Mouse (Mus musculus): Measurements from ENCODE around the gene Fam69a.
"Not testable (repeated sequence)": the region's sequence is repeated elsewhere in the genome, so short reads cannot be mapped to it uniquely, and the experiment has no call there.

The Fam69a gene

DNA sequence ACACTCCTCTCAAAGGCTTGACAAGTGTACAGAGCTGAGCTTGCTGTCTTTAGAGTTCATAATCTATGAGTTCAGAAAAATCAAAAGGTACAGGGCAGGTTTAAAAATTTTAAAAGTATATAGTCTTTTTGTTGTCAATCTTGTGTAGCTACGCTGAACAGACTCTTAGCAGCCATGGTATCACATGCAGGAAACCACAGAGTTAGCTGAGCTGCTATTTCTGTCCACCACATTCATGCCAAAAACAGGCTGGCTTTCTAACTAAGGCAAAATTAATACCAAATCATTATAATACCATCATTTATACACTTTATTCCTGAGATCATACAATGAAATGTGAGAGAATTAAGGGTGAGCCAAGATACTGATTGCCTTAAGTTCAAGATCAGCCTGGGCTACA is 40.4 kb downstream of the Fam69a start:
- DNase-seq (ENCODE audit: low read depth, low spot score): no peak

DNA sequence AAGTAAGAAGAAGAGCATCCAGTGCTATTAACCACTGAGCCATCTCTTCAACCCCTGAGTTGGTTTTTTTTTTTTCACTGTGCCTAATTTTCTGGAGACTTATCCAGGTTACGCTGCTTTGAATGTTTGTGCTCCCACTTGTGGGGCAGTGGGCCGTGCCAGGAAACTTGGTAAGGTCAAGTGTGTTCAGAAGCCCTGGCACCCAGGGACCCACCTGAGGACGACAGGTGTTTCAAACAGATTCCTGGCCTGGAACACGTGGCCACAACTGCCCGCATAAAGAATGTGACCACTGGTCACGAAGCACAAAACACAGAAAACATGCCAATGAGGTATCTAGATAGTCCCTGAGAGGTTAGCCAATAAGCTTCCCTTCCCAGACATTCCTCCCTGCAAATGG is 43.4 kb downstream of the Fam69a start:
- no peak for DNase-seq (ENCODE audit: low read depth, low spot score)

- no peak for DNase-seq (ENCODE audit: low read depth, low spot score)
Observed at GRCm38 (mm10) chr5:107942941-107943340, 43.9 kb downstream of the Fam69a start.

- no peak for DNase-seq (ENCODE audit: low read depth, low spot score)
Observed at GRCm38 (mm10) chr5:107941222-107941621, 45.7 kb downstream of the Fam69a start.

GRCm38 (mm10) chr5:107939701-107940100 is 47.2 kb downstream of the Fam69a start:
- no peak for DNase-seq (ENCODE audit: low read depth, low spot score)

DNA sequence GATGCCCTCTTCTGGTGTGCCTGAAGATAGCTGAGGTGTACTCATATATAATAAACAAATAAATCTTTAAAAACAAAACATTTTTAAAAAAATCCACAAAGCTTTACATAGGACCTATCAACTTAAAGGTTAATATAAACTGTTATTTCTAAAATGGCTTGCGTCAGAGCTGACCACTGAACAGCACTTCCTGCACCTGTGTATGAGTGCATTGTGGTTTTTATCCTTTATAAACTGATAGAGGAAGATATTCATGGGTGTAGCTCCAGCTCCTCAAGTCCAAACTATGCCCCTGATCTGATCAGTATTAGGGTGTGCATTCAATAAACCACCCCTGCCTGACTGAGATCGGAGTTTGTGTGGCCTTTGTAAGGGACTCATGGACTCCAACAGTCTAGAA is 48.0 kb downstream of the Fam69a start:
- DNase-seq (ENCODE audit: low read depth, low spot score): no peak

DNA sequence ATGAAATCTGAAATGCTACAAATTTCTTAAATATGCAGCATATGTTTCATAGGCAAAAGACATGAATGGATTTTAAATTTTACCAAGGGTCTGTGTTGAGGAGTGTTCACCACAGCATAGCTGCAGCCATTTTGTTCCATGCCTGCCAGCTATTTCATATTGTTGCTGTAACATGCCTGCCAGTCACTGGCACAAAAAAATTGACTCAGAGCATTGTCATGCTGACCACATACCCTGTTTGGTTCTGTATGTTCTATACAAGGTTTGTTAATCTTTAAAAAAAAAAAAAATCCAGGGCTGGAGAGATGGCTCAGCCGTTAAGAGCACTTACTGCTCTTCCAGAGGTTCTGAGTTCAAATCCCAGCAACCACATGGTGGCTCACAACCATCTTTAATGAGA is 48.4 kb downstream of the Fam69a start:
- DNase-seq (ENCODE audit: low read depth, low spot score): not testable (repeated sequence)

- no peak for DNase-seq (ENCODE audit: low read depth, low spot score)
Observed at GRCm38 (mm10) chr5:107936625-107937389, 50.1 kb downstream of the Fam69a start.

DNA sequence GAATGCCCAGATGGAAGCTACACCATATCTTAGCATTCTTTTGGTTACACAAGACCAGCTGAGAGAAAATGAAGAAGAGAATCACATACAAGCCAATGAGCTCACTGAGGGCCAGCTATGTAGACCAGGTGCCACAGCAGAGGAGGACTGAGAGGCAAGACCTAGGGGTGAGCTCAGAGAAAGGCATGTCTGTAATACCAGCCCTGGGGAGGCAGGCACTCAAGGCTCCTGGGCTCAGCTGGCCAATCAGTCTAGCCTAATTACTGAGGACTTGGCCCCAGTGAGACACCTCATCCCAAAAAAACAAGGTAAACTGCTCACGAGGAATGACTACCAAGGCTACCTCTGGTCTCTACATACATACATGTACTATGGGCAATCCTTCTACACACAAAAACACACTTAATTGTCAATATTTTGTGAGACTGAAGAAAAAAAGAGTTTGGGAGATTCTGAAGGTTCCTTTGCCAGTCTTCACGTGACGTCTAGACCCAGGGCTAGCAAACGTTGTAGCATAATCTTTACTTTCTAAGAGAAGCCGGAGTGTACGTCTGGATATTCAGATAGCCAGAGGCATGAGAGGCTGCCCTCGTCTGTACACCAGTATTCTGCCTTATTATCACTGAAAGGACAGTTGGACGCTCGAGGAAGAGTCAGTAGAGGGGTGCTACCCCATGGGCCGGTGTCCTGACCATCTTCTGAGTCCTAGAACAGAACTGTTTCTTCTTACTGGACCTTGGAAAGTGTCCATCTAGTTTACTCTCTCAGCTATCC is 51.9 kb downstream of the Fam69a start:
- no peak for DNase-seq (ENCODE audit: low read depth, low spot score)

DNA sequence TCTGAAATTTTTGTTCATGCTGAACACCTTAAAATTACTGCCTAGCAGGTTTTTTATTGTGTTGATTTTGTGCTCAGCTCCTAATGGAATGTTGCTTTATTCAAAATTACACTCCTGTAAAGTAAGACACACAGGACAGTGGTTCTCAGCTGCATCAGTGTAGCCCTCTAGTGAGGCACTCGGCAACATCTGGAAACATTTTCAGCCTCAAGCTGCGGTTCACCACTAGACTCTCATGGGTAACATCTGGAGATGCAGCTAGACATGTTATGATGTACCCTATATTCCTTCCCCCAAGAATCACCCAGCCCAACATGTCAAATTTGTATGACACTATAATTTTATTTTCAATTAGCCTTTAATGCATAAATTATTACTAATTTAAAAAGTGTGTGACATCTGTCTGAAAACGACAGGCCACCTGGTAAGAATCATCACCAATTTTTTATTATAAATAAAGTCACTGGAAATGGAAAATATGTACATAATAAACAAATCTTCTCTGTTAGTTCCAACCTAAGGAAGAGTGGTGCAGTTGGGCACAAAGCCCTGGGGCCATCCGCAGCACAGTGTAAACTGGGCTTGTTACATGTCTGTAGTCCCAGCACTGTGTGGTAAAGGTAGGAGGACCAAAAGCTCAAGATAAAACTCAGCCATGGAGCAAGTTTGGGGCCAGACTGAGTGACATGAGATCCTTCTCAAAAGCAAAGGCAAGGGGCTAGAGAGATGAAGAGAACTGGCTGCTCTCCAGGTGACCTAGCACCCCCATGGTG is 53.5 kb downstream of the Fam69a start:
- DNase-seq (ENCODE audit: low read depth, low spot score): no peak

GRCm38 (mm10) chr5:107932556-107932955 is 54.3 kb downstream of the Fam69a start:
- DNase-seq (ENCODE audit: low read depth, low spot score): no peak

DNA sequence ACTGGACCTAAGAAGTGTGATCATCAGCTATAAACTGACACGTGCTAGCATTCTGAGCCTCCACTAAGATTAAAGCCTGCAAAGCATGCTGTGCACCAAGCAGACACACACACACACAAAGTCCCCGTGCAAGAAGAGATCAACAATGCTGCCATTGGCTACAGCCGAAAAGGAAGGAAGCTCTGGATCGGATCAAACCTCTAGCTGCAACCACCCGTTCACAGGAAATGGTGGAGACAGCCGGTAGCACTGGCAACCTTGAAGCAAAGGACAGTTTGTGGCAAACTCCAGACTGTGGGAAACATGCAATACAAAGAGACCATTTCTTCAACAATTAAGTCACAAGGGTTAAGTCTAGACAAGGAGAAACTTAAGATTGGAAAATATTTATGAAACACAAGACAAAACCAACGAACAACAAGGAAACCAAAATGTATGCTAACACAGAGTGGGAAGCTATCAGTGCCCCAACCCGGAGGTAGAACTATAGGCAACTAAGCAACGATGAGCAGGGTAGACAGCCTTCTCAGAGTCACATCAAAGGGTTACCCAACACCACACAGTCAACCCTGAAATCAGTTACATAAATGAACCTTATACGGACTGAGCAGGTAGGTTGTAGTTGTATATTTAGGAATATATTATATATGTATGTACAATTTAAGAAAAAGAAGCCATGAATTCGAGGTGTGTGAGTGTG is 60.2 kb downstream of the Fam69a start:
- no peak for DNase-seq (ENCODE audit: low read depth, low spot score)

- no peak for DNase-seq (ENCODE audit: low read depth, low spot score)
Observed at GRCm38 (mm10) chr5:107924564-107924963, 62.3 kb downstream of the Fam69a start.

DNA sequence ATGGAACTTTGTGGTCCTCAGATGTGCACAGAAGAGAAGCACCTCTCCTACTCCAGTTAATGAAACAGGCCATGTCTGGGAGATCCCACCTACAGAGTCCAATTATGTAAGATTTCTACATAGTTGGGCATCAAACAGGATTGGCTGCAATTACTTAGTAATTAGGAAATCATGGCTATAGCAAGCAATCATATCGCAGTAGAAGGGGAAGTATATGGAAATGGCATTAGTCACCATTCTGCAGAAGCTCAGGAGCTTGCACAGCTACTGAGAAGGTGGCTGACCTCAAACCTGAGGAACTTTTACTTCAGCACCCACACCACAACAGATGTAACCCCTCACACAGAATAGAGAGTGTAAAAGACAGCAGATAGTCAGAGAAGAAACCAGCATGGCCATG is 64.0 kb downstream of the Fam69a start:
- no peak for DNase-seq (ENCODE audit: low read depth, low spot score)

DNA sequence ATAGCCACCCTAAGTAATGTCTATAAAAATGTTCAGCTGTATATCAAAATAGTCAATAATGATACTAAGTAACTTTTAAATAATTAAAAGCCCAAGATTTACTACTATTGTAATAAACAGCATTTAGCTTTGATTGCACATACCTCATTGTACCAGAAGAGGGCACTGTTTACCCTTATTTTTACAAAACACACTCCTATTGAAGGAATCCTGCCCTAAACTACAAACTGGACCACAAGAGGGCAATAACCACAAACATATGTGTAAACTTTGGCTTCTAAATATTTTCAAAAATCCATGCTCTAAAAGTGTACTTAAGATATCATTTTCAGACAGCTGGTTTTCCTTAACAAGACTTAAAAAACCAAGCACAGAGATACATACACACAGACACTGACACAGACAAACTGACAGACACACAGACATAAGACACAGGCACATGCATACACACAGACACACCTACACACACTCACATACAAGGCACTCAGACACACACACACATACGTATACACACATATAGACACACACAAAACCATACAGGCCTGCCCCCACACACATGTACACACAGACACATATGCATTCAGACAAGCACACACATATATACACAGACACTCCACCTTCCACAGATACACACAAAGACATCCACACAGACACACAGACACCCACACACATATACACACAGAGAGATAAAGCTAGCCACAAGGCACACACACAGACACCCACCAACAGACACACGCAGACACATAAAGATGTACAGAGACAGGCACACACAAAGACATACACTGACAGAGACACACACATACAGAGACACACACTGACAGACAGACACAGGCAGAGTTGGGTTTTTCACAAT is 65.3 kb downstream of the Fam69a start:
- DNase-seq (ENCODE audit: low read depth, low spot score): no peak

DNA sequence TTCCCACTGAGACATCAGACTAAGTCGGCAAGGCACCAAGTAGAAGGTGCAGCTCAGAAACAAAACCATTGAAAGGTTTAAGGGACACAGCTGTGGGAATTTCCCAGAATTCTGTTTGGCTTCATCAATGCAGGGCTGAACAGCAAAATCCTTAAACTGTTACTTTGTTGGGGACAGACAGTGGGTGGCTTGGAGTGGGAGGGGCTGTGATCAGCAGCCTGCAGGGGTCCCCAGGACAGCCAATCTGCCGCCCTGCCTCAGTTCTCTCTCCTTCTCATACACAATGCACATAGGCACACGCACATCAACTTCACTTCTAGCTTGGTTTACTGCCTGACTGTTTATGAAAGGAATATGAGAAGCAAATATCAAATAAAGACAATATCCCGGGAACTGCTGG is 71.6 kb downstream of the Fam69a start:
- DNase-seq (ENCODE audit: low read depth, low spot score): no peak

GRCm38 (mm10) chr5:107911012-107911411 is 75.9 kb downstream of the Fam69a start:
- no peak for DNase-seq (ENCODE audit: low read depth, low spot score)

DNA sequence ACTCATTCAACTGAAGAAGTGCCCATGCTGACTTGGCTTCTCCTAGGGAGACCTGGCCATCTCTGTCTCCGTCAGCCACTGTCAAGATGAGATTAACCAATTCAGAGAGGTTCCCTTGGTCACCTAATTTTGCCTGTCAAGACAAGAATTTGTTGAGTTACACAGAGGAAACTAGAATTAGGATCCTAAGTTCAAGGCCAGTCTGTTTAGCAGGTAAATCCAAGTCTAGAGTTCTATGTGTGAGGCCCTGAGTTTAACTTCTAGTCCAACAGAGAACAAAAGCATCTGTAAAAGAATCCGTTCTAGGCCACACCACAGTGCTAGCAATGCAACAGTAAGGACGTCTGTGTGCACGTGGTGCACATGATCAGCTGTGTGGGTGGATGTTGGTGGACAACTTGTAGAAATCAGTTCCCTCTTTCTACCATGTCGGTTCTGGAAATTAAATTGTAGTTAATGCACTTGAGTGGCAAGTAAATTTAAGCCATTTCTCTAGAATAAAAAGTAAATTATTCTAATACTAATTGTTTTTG is 76.7 kb downstream of the Fam69a start:
- no peak for DNase-seq (ENCODE audit: low read depth, low spot score)

GRCm38 (mm10) chr5:107909668-107910067 is 77.2 kb downstream of the Fam69a start:
- no peak for DNase-seq (ENCODE audit: low read depth, low spot score)

GRCm38 (mm10) chr5:107908514-107909110 is 78.3 kb downstream of the Fam69a start:
- DNase-seq (ENCODE audit: low read depth, low spot score): no peak

Measured in brain, embryonic 18.5 days (tissue).